Mouse (Mus musculus): Measurements from ENCODE around the gene Rpl9-ps1. TPM values are rescaled to one million over a fixed set of nuclear protein-coding genes. Genes with fewer than 3 reads are reported as not detected.

Rpl9-ps1 gene
- not detected in 2 replicates for polyA plus RNA-seq (2014; fragmentation: Nextera tagmentation; extraction: Ambion mirVana)

- ATAC-seq (ENCODE audit: insufficient number of reproducible peaks, insufficient read depth, low FRiP score, low read depth), result no peak
- 59% methylated on average over 1 of the region's 1 CpGs for WGBS
- no peak within 1 kb of the TSS for H3K4me3 ChIP-seq (ENCODE audit: control insufficient read depth in 1 of 2, insufficient read depth in 1 of 2, low read depth in 1 of 2, low read length in 2 of 2)
- H3K4me1 ChIP-seq (ENCODE audit: control insufficient read depth in 2 of 2, insufficient read depth in 2 of 2, low read length in 2 of 2), result no peaks in the 10 kb centered on the region
- no peak within 1 kb of the TSS for H3K4me2 ChIP-seq (ENCODE audit: low read length)
- no peaks in the 10 kb centered on the region for H3K27me3 ChIP-seq (ENCODE audit: control insufficient read depth, insufficient read depth, low read length)
- no peaks in the 10 kb centered on the region for H3K36me3 ChIP-seq (ENCODE audit: control insufficient read depth, insufficient read depth, low read length)
- 0 out of 2 replicates have a peak, but pooled peaks cover 3% of the 10 kb centered on the region for H3K9me3 ChIP-seq (ENCODE audit: control insufficient read depth, low read length)
- no peak within 1 kb of the TSS for H3K27ac ChIP-seq (replicated peaks in 1 of 2; ENCODE audit: control insufficient read depth in 1 of 2, insufficient read depth in 1 of 2, low read depth in 2 of 2, low read length in 2 of 2)
- no peak within 1 kb of the TSS for H3K9ac ChIP-seq (ENCODE audit: low read length)
These were observed at the start of gene Rpl9-ps1 for GRCm38 (mm10) chr11:83645521-83645920. TSS of gene Rpl9-ps1 (minus strand) at chr11:83645621.

- Histone ChIP-seq H3K27ac (replicated peaks in 1 of 2; ENCODE audit: control insufficient read depth in 1 of 2, insufficient read depth in 1 of 2, low read depth in 2 of 2, low read length in 2 of 2) (no peak overlapping the region), H3K36me3 (ENCODE audit: control insufficient read depth, insufficient read depth, low read length) (no peaks in the 10 kb centered on the region), H3K9me3 (ENCODE audit: control insufficient read depth, low read length) (no peaks in the 10 kb centered on the region), H3K4me1 (ENCODE audit: control insufficient read depth in 2 of 2, insufficient read depth in 2 of 2, low read length in 2 of 2) (no peaks in the 10 kb centered on the region), H3K4me3 (ENCODE audit: control insufficient read depth in 1 of 2, insufficient read depth in 1 of 2, low read depth in 1 of 2, low read length in 2 of 2) (no peak overlapping the region), H3K4me2 (ENCODE audit: low read length) (no peak overlapping the region), H3K9ac (ENCODE audit: low read length) (no peak overlapping the region), H3K27me3 (ENCODE audit: control insufficient read depth, insufficient read depth, low read length) (no peaks in the 10 kb centered on the region; the same call in 1 of the 2 replicates)
- 50% methylated on average over 1 of the region's 1 CpGs for WGBS
- no peak for ATAC-seq (ENCODE audit: insufficient number of reproducible peaks, insufficient read depth, low FRiP score, low read depth)
These were observed 46.6 kb upstream of the Rpl9-ps1 start for GRCm38 (mm10) chr11:83692008-83692407.

GRCm38 (mm10) chr11:83689918-83690317 is 44.5 kb upstream of the Rpl9-ps1 start:
- H3K4me1 ChIP-seq (ENCODE audit: control insufficient read depth in 2 of 2, insufficient read depth in 2 of 2, low read length in 2 of 2), result no peaks in the 10 kb centered on the region
- H3K27ac ChIP-seq (replicated peaks in 1 of 2; ENCODE audit: control insufficient read depth in 1 of 2, insufficient read depth in 1 of 2, low read depth in 2 of 2, low read length in 2 of 2), result no peak overlapping the region
- H3K36me3 ChIP-seq (ENCODE audit: control insufficient read depth, insufficient read depth, low read length), result no peaks in the 10 kb centered on the region
- no peak overlapping the region for H3K4me3 ChIP-seq (ENCODE audit: control insufficient read depth in 1 of 2, insufficient read depth in 1 of 2, low read depth in 1 of 2, low read length in 2 of 2)
- no peaks in the 10 kb centered on the region for H3K9me3 ChIP-seq (ENCODE audit: control insufficient read depth, low read length)
- WGBS, result 81% methylated on average over 1 of the region's 1 CpGs
- H3K4me2 ChIP-seq (ENCODE audit: low read length), result no peak overlapping the region
- no peak for ATAC-seq (ENCODE audit: insufficient number of reproducible peaks, insufficient read depth, low FRiP score, low read depth)
- H3K9ac ChIP-seq (ENCODE audit: low read length), result no peak overlapping the region
- no peaks in the 10 kb centered on the region; the same call in 1 of the 2 replicates for H3K27me3 ChIP-seq (ENCODE audit: control insufficient read depth, insufficient read depth, low read length)

GRCm38 (mm10) chr11:83675665-83676064 is 30.2 kb upstream of the Rpl9-ps1 start:
- no peaks in the 10 kb centered on the region for H3K27me3 ChIP-seq (ENCODE audit: control insufficient read depth, insufficient read depth, low read length)
- no peak for ATAC-seq (ENCODE audit: insufficient number of reproducible peaks, insufficient read depth, low FRiP score, low read depth)
- no peak overlapping the region for H3K9ac ChIP-seq (ENCODE audit: low read length)
- H3K9me3 ChIP-seq (ENCODE audit: control insufficient read depth, low read length), result no peaks in the 10 kb centered on the region
- H3K27ac ChIP-seq (replicated peaks in 1 of 2; ENCODE audit: control insufficient read depth in 1 of 2, insufficient read depth in 1 of 2, low read depth in 2 of 2, low read length in 2 of 2), result no peak overlapping the region
- peaks cover 2 to 3% of the 10 kb centered on the region in 2 experiments; a peak in 1 of 4 replicates for H3K4me1 ChIP-seq (ENCODE audit: control insufficient read depth in 2 of 2, insufficient read depth in 2 of 2, low read length in 2 of 2)
- no peaks in the 10 kb centered on the region for H3K36me3 ChIP-seq (ENCODE audit: control insufficient read depth, insufficient read depth, low read length)
- H3K4me2 ChIP-seq (ENCODE audit: low read length), result no peak overlapping the region
- WGBS, result 75% methylated on average over 1 of the region's 1 CpGs
- H3K4me3 ChIP-seq (ENCODE audit: control insufficient read depth in 1 of 2, insufficient read depth in 1 of 2, low read depth in 1 of 2, low read length in 2 of 2), result no peak overlapping the region

- H3K4me2 ChIP-seq (ENCODE audit: low read length), result no peak overlapping the region
- H3K27me3 ChIP-seq (ENCODE audit: control insufficient read depth, insufficient read depth, low read length), result no peaks in the 10 kb centered on the region
- no peak overlapping the region for H3K9ac ChIP-seq (ENCODE audit: low read length)
- no peak for ATAC-seq (ENCODE audit: insufficient number of reproducible peaks, insufficient read depth, low FRiP score, low read depth)
- H3K36me3 ChIP-seq (ENCODE audit: control insufficient read depth, insufficient read depth, low read length), result no peaks in the 10 kb centered on the region
- H3K4me1 ChIP-seq (ENCODE audit: control insufficient read depth in 2 of 2, insufficient read depth in 2 of 2, low read length in 2 of 2), result no peaks in the 10 kb centered on the region
- no peaks in the 10 kb centered on the region for H3K9me3 ChIP-seq (ENCODE audit: control insufficient read depth, low read length)
- H3K4me3 ChIP-seq (ENCODE audit: control insufficient read depth in 1 of 2, insufficient read depth in 1 of 2, low read depth in 1 of 2, low read length in 2 of 2), result no peak overlapping the region
- no peak overlapping the region for H3K27ac ChIP-seq (replicated peaks in 1 of 2; ENCODE audit: control insufficient read depth in 1 of 2, insufficient read depth in 1 of 2, low read depth in 2 of 2, low read length in 2 of 2)
These were observed 26.3 kb upstream of the Rpl9-ps1 start for GRCm38 (mm10) chr11:83671743-83672142.

GRCm38 (mm10) chr11:83663532-83663931 is 18.1 kb upstream of the Rpl9-ps1 start:
- ATAC-seq (ENCODE audit: insufficient number of reproducible peaks, insufficient read depth, low FRiP score, low read depth), result no peak
- Histone ChIP-seq H3K27me3 (ENCODE audit: control insufficient read depth, insufficient read depth, low read length) (no peaks in the 10 kb centered on the region), H3K9ac (ENCODE audit: low read length) (no peak overlapping the region), H3K4me2 (ENCODE audit: low read length) (no peak overlapping the region), H3K4me1 (ENCODE audit: control insufficient read depth in 2 of 2, insufficient read depth in 2 of 2, low read length in 2 of 2) (no peaks in the 10 kb centered on the region), H3K36me3 (ENCODE audit: control insufficient read depth, insufficient read depth, low read length) (no peaks in the 10 kb centered on the region), H3K9me3 (ENCODE audit: control insufficient read depth, low read length) (no peaks in the 10 kb centered on the region), H3K4me3 (ENCODE audit: control insufficient read depth in 1 of 2, insufficient read depth in 1 of 2, low read depth in 1 of 2, low read length in 2 of 2) (no peak overlapping the region), H3K27ac (replicated peaks in 1 of 2; ENCODE audit: control insufficient read depth in 1 of 2, insufficient read depth in 1 of 2, low read depth in 2 of 2, low read length in 2 of 2) (no peak overlapping the region)
- WGBS, result 73% methylated on average over 5 of the region's 5 CpGs

- Histone ChIP-seq H3K36me3 (ENCODE audit: control insufficient read depth, insufficient read depth, low read length) (no peaks in the 10 kb centered on the region), H3K27me3 (ENCODE audit: control insufficient read depth, insufficient read depth, low read length) (no peaks in the 10 kb centered on the region), H3K9ac (ENCODE audit: low read length) (no peak within 1 kb of the TSS), H3K4me3 (ENCODE audit: control insufficient read depth in 1 of 2, insufficient read depth in 1 of 2, low read depth in 1 of 2, low read length in 2 of 2) (no peak within 1 kb of the TSS), H3K9me3 (ENCODE audit: control insufficient read depth, low read length) (no peaks in the 10 kb centered on the region), H3K27ac (replicated peaks in 1 of 2; ENCODE audit: control insufficient read depth in 1 of 2, insufficient read depth in 1 of 2, low read depth in 2 of 2, low read length in 2 of 2) (no peak within 1 kb of the TSS), H3K4me1 (ENCODE audit: control insufficient read depth in 2 of 2, insufficient read depth in 2 of 2, low read length in 2 of 2) (no peaks in the 10 kb centered on the region), H3K4me2 (ENCODE audit: low read length) (no peak within 1 kb of the TSS)
- 70% methylated on average over 6 of the region's 6 CpGs for WGBS
- no peak for ATAC-seq (ENCODE audit: insufficient number of reproducible peaks, insufficient read depth, low FRiP score, low read depth)
These were observed 16.8 kb upstream of the Rpl9-ps1 start, which contains the start of gene Ccl4 for GRCm38 (mm10) chr11:83662204-83662603. TSS of gene Ccl4 (plus strand) at chr11:83662584.

GRCm38 (mm10) chr11:83658797-83659196 is 13.4 kb upstream of the Rpl9-ps1 start:
- Histone ChIP-seq H3K27me3 (ENCODE audit: control insufficient read depth, insufficient read depth, low read length) (no peaks in the 10 kb centered on the region), H3K4me2 (ENCODE audit: low read length) (no peak overlapping the region), H3K4me3 (ENCODE audit: control insufficient read depth in 1 of 2, insufficient read depth in 1 of 2, low read depth in 1 of 2, low read length in 2 of 2) (no peak overlapping the region), H3K9ac (ENCODE audit: low read length) (no peak overlapping the region), H3K4me1 (ENCODE audit: control insufficient read depth in 2 of 2, insufficient read depth in 2 of 2, low read length in 2 of 2) (no peaks in the 10 kb centered on the region), H3K9me3 (ENCODE audit: control insufficient read depth, low read length) (no peaks in the 10 kb centered on the region), H3K36me3 (ENCODE audit: control insufficient read depth, insufficient read depth, low read length) (no peaks in the 10 kb centered on the region), H3K27ac (replicated peaks in 1 of 2; ENCODE audit: control insufficient read depth in 1 of 2, insufficient read depth in 1 of 2, low read depth in 2 of 2, low read length in 2 of 2) (no peak overlapping the region)
- ATAC-seq (ENCODE audit: insufficient number of reproducible peaks, insufficient read depth, low FRiP score, low read depth), result no peak
- WGBS, result 72% methylated on average over 6 of the region's 6 CpGs

Data from heart, embryonic 14.5 days (tissue).